Mouse (Mus musculus): ENCODE data around the gene Hivep3. TPM values are rescaled to one million over a fixed set of nuclear protein-coding genes. Genes with fewer than 3 reads are reported as not detected.

Gene Hivep3
- total and polyA plus RNA-seq, 3 experiments: not detected

GRCm38 (mm10) chr4:119879671-119880070 is 146.1 kb downstream of the Hivep3 start:
- H3K27ac ChIP-seq (ENCODE audit: control insufficient read depth, low read depth, low read length): no peak overlapping the region
- H3K4me3 ChIP-seq (ENCODE audit: control insufficient read depth in 1 of 2, insufficient read depth in 1 of 2, low read depth in 2 of 2, low read length in 2 of 2): no peak overlapping the region
- H3K27me3 ChIP-seq (ENCODE audit: control insufficient read depth in 1 of 2, insufficient read depth in 2 of 2, low read length in 2 of 2): no peaks in the 10 kb centered on the region; a peak in 1 of 4 replicates
- no peaks in the 10 kb centered on the region for H3K9me3 ChIP-seq (replicated peaks; ENCODE audit: insufficient read depth, low read length)
- H3K9ac ChIP-seq (ENCODE audit: control insufficient read depth, low read depth, low read length, poor library complexity, severe bottlenecking): no peak overlapping the region
- no peaks in the 10 kb centered on the region for H3K36me3 ChIP-seq (ENCODE audit: control insufficient read depth in 1 of 2, insufficient read depth in 2 of 2, low read length in 2 of 2)
- H3K4me1 ChIP-seq (ENCODE audit: control insufficient read depth in 1 of 2, insufficient read depth in 2 of 2, low read length in 2 of 2): no peaks in the 10 kb centered on the region
- no peak for DNase-seq (ENCODE audit: low read depth, low spot score)
- no peaks in the 10 kb centered on the region for H3K79me2 ChIP-seq (ENCODE audit: control insufficient read depth, insufficient read depth, low read length, poor library complexity)
- no peak for TF ChIP-seq MAX (IDR thresholded peaks at IDR 0.05; ENCODE audit: low read length)
- no peak for TF ChIP-seq SMC3 (IDR thresholded peaks at IDR 0.05; ENCODE audit: low read depth, low read length)
- TF ChIP-seq BHLHE40 (IDR thresholded peaks at IDR 0.05; ENCODE audit: borderline replicate concordance, low read depth, low read length): no peak
- TF ChIP-seq UBTF (IDR thresholded peaks at IDR 0.05; ENCODE audit: borderline replicate concordance, insufficient read depth, low read depth, low read length): no peak
- TF ChIP-seq POLR2A (IDR thresholded peaks at IDR 0.05; ENCODE audit: control insufficient read depth in 1 of 2, insufficient read depth in 1 of 2, low read depth in 1 of 2, low read length in 2 of 2, poor library complexity in 1 of 2): no peak
- TF ChIP-seq USF2 (IDR thresholded peaks at IDR 0.05; ENCODE audit: borderline replicate concordance in 1 of 2, insufficient read depth in 1 of 2, low read depth in 1 of 2, low read length in 2 of 2): no peak
- no peak for TF ChIP-seq EP300 (IDR thresholded peaks at IDR 0.05; ENCODE audit: low read depth in 1 of 2, low read length in 2 of 2)
- TF ChIP-seq E2F4 (IDR thresholded peaks at IDR 0.05; ENCODE audit: borderline replicate concordance, low read depth, low read length): no peak
- no peak for TF ChIP-seq GATA1 (IDR thresholded peaks at IDR 0.05; ENCODE audit: low read depth, low read length)
- TF ChIP-seq SIN3A (IDR thresholded peaks at IDR 0.05; ENCODE audit: low read length): no peak
- TF ChIP-seq TAL1 (IDR thresholded peaks at IDR 0.05; ENCODE audit: low read length): no peak
- no peak for TF ChIP-seq MEF2A (IDR thresholded peaks at IDR 0.05; ENCODE audit: extremely low read depth, insufficient replicate concordance, low read depth, low read length, poor library complexity, severe bottlenecking)
- no peak for TF ChIP-seq KAT2A (conservative IDR thresholded peaks at IDR 0.05; ENCODE audit: low read depth, low read length)
- no peak for TF ChIP-seq NRF1 (IDR thresholded peaks at IDR 0.05; ENCODE audit: insufficient read depth, low read depth, low read length, poor library complexity, severe bottlenecking)
- no peak for TF ChIP-seq MAZ (IDR thresholded peaks at IDR 0.05; ENCODE audit: low read depth, low read length)
- TF ChIP-seq ZKSCAN1 (IDR thresholded peaks at IDR 0.05; ENCODE audit: low read depth, low read length): no peak

GRCm38 (mm10) chr4:119880270-119880669 is 146.7 kb downstream of the Hivep3 start:
- no peak overlapping the region for H3K27ac ChIP-seq (ENCODE audit: control insufficient read depth, low read depth, low read length)
- H3K4me3 ChIP-seq (ENCODE audit: control insufficient read depth in 1 of 2, insufficient read depth in 1 of 2, low read depth in 2 of 2, low read length in 2 of 2): no peak overlapping the region
- H3K79me2 ChIP-seq (ENCODE audit: control insufficient read depth, insufficient read depth, low read length, poor library complexity): no peaks in the 10 kb centered on the region
- no peaks in the 10 kb centered on the region for H3K36me3 ChIP-seq (ENCODE audit: control insufficient read depth in 1 of 2, insufficient read depth in 2 of 2, low read length in 2 of 2)
- no peak for TF ChIP-seq ZMIZ1 (IDR thresholded peaks at IDR 0.05; ENCODE audit: low read depth, low read length)
- no peak for TF ChIP-seq RAD21 (IDR thresholded peaks at IDR 0.05; ENCODE audit: low read depth, low read length)
- TF ChIP-seq JUND (IDR thresholded peaks at IDR 0.05; ENCODE audit: low read depth, low read length): no peak
- TF ChIP-seq SIN3A (IDR thresholded peaks at IDR 0.05; ENCODE audit: low read length): no peak
- H3K9me3 ChIP-seq (replicated peaks; ENCODE audit: insufficient read depth, low read length): no peaks in the 10 kb centered on the region
- no peak overlapping the region for H3K9ac ChIP-seq (ENCODE audit: control insufficient read depth, low read depth, low read length, poor library complexity, severe bottlenecking)
- no peaks in the 10 kb centered on the region; a peak in 1 of 4 replicates for H3K27me3 ChIP-seq (ENCODE audit: control insufficient read depth in 1 of 2, insufficient read depth in 2 of 2, low read length in 2 of 2)
- no peak for DNase-seq (ENCODE audit: low read depth, low spot score)
- H3K4me1 ChIP-seq (ENCODE audit: control insufficient read depth in 1 of 2, insufficient read depth in 2 of 2, low read length in 2 of 2): no peaks in the 10 kb centered on the region

All from MEL (cell line).